Mouse (Mus musculus) layer of hippocampus, adult 9-10 months (tissue): ENCODE measurements at regions not wholly inside any gene's neighbourhood (a gene's known extent, or its start where the extent isn't known, plus 50 kb on each side); places are given as distances from the start of the nearest gene placed in this dataset.

ENCODE experiments used
- DNase-seq: peaks from one replicate; pipeline ENCODE4 v3.0.0; 2022; ENCODE audit warnings: low spot score

- DNase-seq = no peak
Measured at GRCm38 (mm10) chr1:80030635-80031034, 169.7 kb upstream of the Serpine2 start.

GRCm38 (mm10) chr1:80030224-80030623 lies 169.2 kb upstream of the Serpine2 start:
- no peak for DNase-seq

- DNase-seq = no peak
Measured at GRCm38 (mm10) chr1:80025863-80026616, 165.1 kb upstream of the Serpine2 start.

GRCm38 (mm10) chr1:80023518-80024095 lies 162.6 kb upstream of the Serpine2 start:
- DNase-seq = no peak

GRCm38 (mm10) chr1:80021866-80022265 lies 160.9 kb upstream of the Serpine2 start:
- DNase-seq = no peak

GRCm38 (mm10) chr1:80018391-80019065 lies 157.5 kb upstream of the Serpine2 start:
- no peak for DNase-seq

GRCm38 (mm10) chr1:80015474-80015873 lies 154.5 kb upstream of the Serpine2 start:
- no peak for DNase-seq

- DNase-seq = no peak
Measured at GRCm38 (mm10) chr1:80014586-80014985, 153.6 kb upstream of the Serpine2 start.

GRCm38 (mm10) chr1:80010724-80011123 lies 149.7 kb upstream of the Serpine2 start:
- no peak for DNase-seq

GRCm38 (mm10) chr1:79999081-79999480 lies 138.1 kb upstream of the Serpine2 start:
- no peak for DNase-seq

- DNase-seq = no peak
Measured at GRCm38 (mm10) chr1:79997911-79998310, 136.9 kb upstream of the Serpine2 start.

- DNase-seq = no peak
Measured at GRCm38 (mm10) chr1:79997456-79997855, 136.5 kb upstream of the Serpine2 start.

- no peak for DNase-seq
Measured at GRCm38 (mm10) chr1:79984721-79985120, 123.7 kb upstream of the Serpine2 start.

- no peak for DNase-seq
Measured at GRCm38 (mm10) chr1:79982678-79983280, 121.8 kb upstream of the Serpine2 start.

GRCm38 (mm10) chr1:79979863-79980262 lies 118.9 kb upstream of the Serpine2 start:
- no peak for DNase-seq

- no peak for DNase-seq
Measured at GRCm38 (mm10) chr1:79978156-79978555, 117.2 kb upstream of the Serpine2 start.

- peak; percentile 6 for DNase-seq
Measured at GRCm38 (mm10) chr1:79956121-79956520, 95.1 kb upstream of the Serpine2 start.

- no peak for DNase-seq
Measured at GRCm38 (mm10) chr1:79944231-79944630, 83.3 kb upstream of the Serpine2 start.

GRCm38 (mm10) chr1:79932435-79932834 lies 71.5 kb upstream of the Serpine2 start:
- no peak for DNase-seq

GRCm38 (mm10) chr1:79927740-79928139 lies 66.8 kb upstream of the Serpine2 start:
- no peak for DNase-seq

- DNase-seq = no peak
Measured at GRCm38 (mm10) chr1:79925776-79926175, 64.8 kb upstream of the Serpine2 start.

- DNase-seq = no peak
Measured at GRCm38 (mm10) chr1:79921890-79922289, 60.9 kb upstream of the Serpine2 start.

GRCm38 (mm10) chr1:79921333-79921732 lies 60.4 kb upstream of the Serpine2 start:
- DNase-seq = no peak
